In the genomic region with DNA sequence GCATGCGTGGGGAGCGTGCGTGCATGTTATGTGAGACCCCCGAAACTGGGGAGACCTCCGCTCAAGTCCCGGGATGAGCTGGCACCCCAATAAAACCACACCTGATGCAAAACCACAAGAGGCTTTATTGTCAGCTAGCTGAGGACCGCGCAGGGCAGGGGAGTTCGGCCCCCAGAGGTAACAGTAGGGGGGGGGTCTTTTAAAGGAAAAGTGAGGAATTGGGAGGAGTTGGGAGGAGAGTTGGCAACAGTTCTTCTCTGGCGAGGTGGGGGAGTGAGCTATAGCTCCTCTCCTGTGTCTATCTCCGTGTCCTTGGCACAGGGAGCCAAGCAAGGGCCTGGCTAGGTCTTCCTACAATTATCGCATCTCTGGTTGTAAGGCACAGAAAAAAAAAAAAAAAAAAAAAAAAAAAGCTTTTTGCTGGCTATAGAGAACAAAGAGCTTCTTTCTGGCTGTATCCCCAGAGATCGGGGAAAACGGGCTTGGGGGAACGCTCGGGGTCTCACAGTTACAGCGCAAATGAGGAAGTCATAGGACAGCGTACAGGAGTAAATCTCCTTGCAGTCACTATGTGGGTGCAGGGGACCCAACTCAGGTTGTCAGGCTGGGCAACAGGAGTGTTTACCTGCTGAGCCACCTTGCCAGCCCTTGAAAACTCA, we compare ENCODE assay signal across 8 mouse cellular contexts. TPM values are rescaled to one million over a fixed set of nuclear protein-coding genes. Genes with fewer than 3 reads are reported as not detected.
DNase-seq lines count a peak whose midpoint lies in the region; ATAC-seq and TF ChIP-seq lines count a peak whose summit lies in the region.

No protein-coding gene starts in this region.

- H3K4me3 ChIP-seq in cerebellum, adult 2 months (replicated peaks; ENCODE audit: insufficient read depth, low read depth, low read length): peak overlapping the region; percentile 86
- peak overlapping the region; percentile 65 for H3K4me3 ChIP-seq in forebrain, embryonic 16.5 days (replicated peaks; ENCODE audit: low read length)
- H3K4me3 ChIP-seq in intestine, postnatal 0 days (ENCODE audit: low read depth, low read length): peak overlapping the region; percentile 72
- peak overlapping the region; percentile 92 for H3K4me3 ChIP-seq in megakaryocyte, embryonic 14.5 days (replicated peaks)

- ATAC-seq in forebrain, embryonic 16.5 days: peak; percentile 18
- no peak for ATAC-seq in intestine, postnatal 0 days

- peak overlapping the region; percentile 54 for H3K9ac ChIP-seq in forebrain, embryonic 16.5 days (replicated peaks; ENCODE audit: low read depth, low read length)
- no peak overlapping the region for H3K9ac ChIP-seq in intestine, postnatal 0 days (ENCODE audit: low read depth, low read length)

- H3K36me3 ChIP-seq in forebrain, embryonic 16.5 days (ENCODE audit: control insufficient read depth, insufficient read depth): peaks cover 29% of the 10 kb centered on the region
- peaks cover 28% of the 10 kb centered on the region; the same call in 1 of the 2 replicates for H3K36me3 ChIP-seq in intestine, postnatal 0 days (ENCODE audit: control insufficient read depth, insufficient read depth)
- H3K36me3 ChIP-seq in megakaryocyte, embryonic 14.5 days (replicated peaks; ENCODE audit: low read length): peaks cover 61% of the 10 kb centered on the region

- whole genome bisulfite sequencing in cerebellum, adult 2 months: 2% methylated on average over 18 of the region's 18 CpGs
- under 1% methylated on average over 18 of the region's 18 CpGs for WGBS in forebrain, embryonic 16.5 days
- 3% methylated on average over 18 of the region's 18 CpGs for WGBS in intestine, postnatal 0 days

- H3K4me2 ChIP-seq in forebrain, embryonic 16.5 days (ENCODE audit: low read length): peak overlapping the region; percentile 66
- peak overlapping the region; percentile 94 for H3K4me2 ChIP-seq in intestine, postnatal 0 days (replicated peaks; ENCODE audit: low read depth)

- H3K9me3 ChIP-seq in forebrain, embryonic 16.5 days (ENCODE audit: control insufficient read depth, low read length): no peaks in the 10 kb centered on the region
- H3K9me3 ChIP-seq in intestine, postnatal 0 days (ENCODE audit: control insufficient read depth): no peaks in the 10 kb centered on the region
- peaks cover 9% of the 10 kb centered on the region; the same call in 1 of the 2 replicates for H3K9me3 ChIP-seq in megakaryocyte, embryonic 14.5 days

- no peak for TF ChIP-seq CTCF in cerebellum, adult 2 months (IDR thresholded peaks at IDR 0.05; ENCODE audit: borderline replicate concordance, insufficient read depth, low read depth, low read length)
- TF ChIP-seq CTCF in intestine, postnatal 0 days (IDR thresholded peaks at IDR 0.05; ENCODE audit: low read depth): no peak

- H3K27me3 ChIP-seq in cerebellum, adult 2 months (ENCODE audit: control insufficient read depth, insufficient read depth, low read length): no peaks in the 10 kb centered on the region
- no peaks in the 10 kb centered on the region for H3K27me3 ChIP-seq in forebrain, embryonic 16.5 days (replicated peaks; ENCODE audit: control insufficient read depth, insufficient read depth, low read length)
- no peaks in the 10 kb centered on the region for H3K27me3 ChIP-seq in intestine, postnatal 0 days (replicated peaks; ENCODE audit: control insufficient read depth, insufficient read depth, low read length)
- no peaks in the 10 kb centered on the region for H3K27me3 ChIP-seq in megakaryocyte, embryonic 14.5 days (replicated peaks)

- no peak for TF ChIP-seq POLR2A in cerebellum, adult 2 months (IDR thresholded peaks at IDR 0.05; ENCODE audit: borderline replicate concordance, insufficient read depth, low read length)

- DNase-seq in ovary, postnatal 36 days (ENCODE audit: low spot score): peak; percentile 21
- DNase-seq in ovary, postnatal 10 days (ENCODE audit: low spot score): no peak
- DNase-seq in cerebellum, adult 2 months: peak; percentile 53
- no peak for DNase-seq in T-cell, adult 2 months (ENCODE audit: low spot score)
- DNase-seq in urinary bladder, postnatal 36 days (ENCODE audit: low spot score in 2 of 2): no peak

- peak overlapping the region; percentile 45; the same call in 1 of the 2 replicates for H3K27ac ChIP-seq in cerebellum, adult 2 months (ENCODE audit: insufficient read depth, low read length)
- H3K27ac ChIP-seq in forebrain, embryonic 16.5 days (ENCODE audit: low read length): peak overlapping the region; percentile 74
- H3K27ac ChIP-seq in intestine, postnatal 0 days (ENCODE audit: low read depth, low read length): no peak overlapping the region

- H3K4me1 ChIP-seq in cerebellum, adult 2 months (ENCODE audit: control insufficient read depth, insufficient read depth, low read length): no peaks in the 10 kb centered on the region
- H3K4me1 ChIP-seq in forebrain, embryonic 16.5 days (replicated peaks; ENCODE audit: control insufficient read depth, insufficient read depth, low read length): peaks cover 19% of the 10 kb centered on the region
- 0 out of 2 replicates have a peak, but pooled peaks cover 3% of the 10 kb centered on the region for H3K4me1 ChIP-seq in intestine, postnatal 0 days (replicated peaks; ENCODE audit: control insufficient read depth, insufficient read depth, low read length)
- peaks cover 21% of the 10 kb centered on the region for H3K4me1 ChIP-seq in megakaryocyte, embryonic 14.5 days

RNA-seq across cellular contexts. Expression of a gene that starts 1.1 kb away (rescaled TPM):
- polyA plus RNA-seq in cerebellum, adult 2 months (2012; rRNA removed): 33.0 and 36.4 TPM in 2 replicates
- 56.0 and 56.3 TPM in 2 replicates for polyA plus RNA-seq in forebrain, embryonic 16.5 days (2015; fragmentation: Nextera tagmentation; extraction: Ambion mirVana)
- polyA plus RNA-seq in intestine, postnatal 0 days (2015; fragmentation: Nextera tagmentation; extraction: Ambion mirVana): 4.6 and 5.1 TPM in 2 replicates
- polyA plus RNA-seq in megakaryocyte, embryonic 14.5 days (2012; ENCODE audit: insufficient read depth, low replicate concordance): 5.2 and 7.2 TPM in 2 replicates

RNA-seq across cellular contexts. Expression of a gene that starts 16.5 kb away (rescaled TPM):
- polyA plus RNA-seq in cerebellum, adult 2 months (2012; rRNA removed): 18.2 and 18.3 TPM in 2 replicates
- 25.9 and 26.6 TPM in 2 replicates for polyA plus RNA-seq in forebrain, embryonic 16.5 days (2015; fragmentation: Nextera tagmentation; extraction: Ambion mirVana)
- polyA plus RNA-seq in intestine, postnatal 0 days (2015; fragmentation: Nextera tagmentation; extraction: Ambion mirVana): 3.1 and 3.2 TPM in 2 replicates
- 1.1 TPM in 1 of 2 replicates, not detected in the other for polyA plus RNA-seq in megakaryocyte, embryonic 14.5 days (2012; ENCODE audit: insufficient read depth, low replicate concordance)

RNA-seq across cellular contexts. Expression of a gene that starts 29.7 kb away (rescaled TPM):
- polyA plus RNA-seq in cerebellum, adult 2 months (2012; rRNA removed): 8.8 and 9.2 TPM in 2 replicates
- polyA plus RNA-seq in forebrain, embryonic 16.5 days (2015; fragmentation: Nextera tagmentation; extraction: Ambion mirVana): 11.7 and 12.8 TPM in 2 replicates
- 2.2 and 3.2 TPM in 2 replicates for polyA plus RNA-seq in intestine, postnatal 0 days (2015; fragmentation: Nextera tagmentation; extraction: Ambion mirVana)
- polyA plus RNA-seq in megakaryocyte, embryonic 14.5 days (2012; ENCODE audit: insufficient read depth, low replicate concordance): 1.2 TPM in 1 of 2 replicates, not detected in the other

RNA-seq across cellular contexts. Expression of a gene that starts 33.8 kb away (rescaled TPM):
- polyA plus RNA-seq in cerebellum, adult 2 months (2012; rRNA removed): 0.22 and 0.39 TPM in 2 replicates
- polyA plus RNA-seq in forebrain, embryonic 16.5 days (2015; fragmentation: Nextera tagmentation; extraction: Ambion mirVana): not detected in 2 replicates
- polyA plus RNA-seq in intestine, postnatal 0 days (2015; fragmentation: Nextera tagmentation; extraction: Ambion mirVana): 0.18 TPM in 1 of 2 replicates, not detected in the other
- polyA plus RNA-seq in megakaryocyte, embryonic 14.5 days (2012; ENCODE audit: insufficient read depth, low replicate concordance): not detected in 2 replicates

RNA-seq across cellular contexts. Expression of a gene that starts 45.4 kb away (rescaled TPM):
- 5.7 and 6.1 TPM in 2 replicates for polyA plus RNA-seq in cerebellum, adult 2 months (2012; rRNA removed)
- 5.7 and 6.3 TPM in 2 replicates for polyA plus RNA-seq in forebrain, embryonic 16.5 days (2015; fragmentation: Nextera tagmentation; extraction: Ambion mirVana)
- 0.86 and 0.98 TPM in 2 replicates for polyA plus RNA-seq in intestine, postnatal 0 days (2015; fragmentation: Nextera tagmentation; extraction: Ambion mirVana)
- polyA plus RNA-seq in megakaryocyte, embryonic 14.5 days (2012; ENCODE audit: insufficient read depth, low replicate concordance): not detected in 2 replicates

Comparison
In these comparisons a context has a peak if more than half of its experiments do, and no peak if none do; other contexts are left out.
1. DNase-seq: peak in ovary, postnatal 36 days (single experiment) and cerebellum, adult 2 months (2 of 2); none in ovary, postnatal 10 days (single experiment), T-cell, adult 2 months (single experiment) and urinary bladder, postnatal 36 days (0 of 2).
2. Peak in every context shown above with its lines, with median percentiles within 50 percentile points of each other: H3K4me3 ChIP-seq.